Mouse (Mus musculus) embryonic facial prominence, embryonic 14.5 days (tissue): ENCODE data around the gene Spc25. TPM values are rescaled to one million over a fixed set of nuclear protein-coding genes. Genes with fewer than 3 reads are reported as not detected.

Experiments
- ATAC-seq: fragments of 200-750 bp; cut with Nextera tagmentation; 2 replicates; pipeline ENCODE4 v1.8.0; 2017; ENCODE audit warnings: low read depth, moderate number of reproducible peaks, moderate TSS enrichment
- DNase-seq: peaks from one replicate; pipeline ENCODE4 v3.0.0-alpha.2; 2015; ENCODE audit warnings: low spot score
- H3K27ac ChIP-seq: fragments of 300-500 bp; sonication (generic); replicated peaks from 2 replicates; pipeline ENCODE4 v1.5.1; 2014; ENCODE audit warnings: low read depth, mild to moderate bottlenecking, low read length, moderate library complexity
- H3K27me3 ChIP-seq: fragments of 300-500 bp; sonication (generic); replicated peaks from 2 replicates; pipeline ENCODE4 v1.6.1; 2014; ENCODE audit warnings: low read length; ENCODE audit not compliant: control insufficient read depth, insufficient read depth
- H3K36me3 ChIP-seq: fragments of 300-500 bp; sonication (generic); 2 replicates; pipeline ENCODE4 v1.6.1; 2014; ENCODE audit warnings: low read length, mixed read lengths; ENCODE audit not compliant: control insufficient read depth, insufficient read depth
- H3K4me1 ChIP-seq: fragments of 300-500 bp; sonication (generic); 2 replicates; pipeline ENCODE4 v1.6.1; 2014; ENCODE audit warnings: antibody characterized with exemption, low read length; ENCODE audit not compliant: control insufficient read depth, insufficient read depth
- H3K4me2 ChIP-seq: fragments of 300-500 bp; sonication (generic); 2 replicates; pipeline ENCODE4 v1.6.1; 2014; ENCODE audit warnings: low read depth, mild to moderate bottlenecking, low read length, moderate library complexity, mixed read lengths
- H3K4me3 ChIP-seq: fragments of 300-500 bp; sonication (generic); 2 replicates; pipeline ENCODE4 v1.5.1; 2014; ENCODE audit warnings: low read depth, mild to moderate bottlenecking, low read length
- H3K9ac ChIP-seq: fragments of 300-500 bp; sonication (generic); 2 replicates; pipeline ENCODE4 v1.6.1; 2014; ENCODE audit warnings: low read depth, mild to moderate bottlenecking, low read length, moderate library complexity, mixed read lengths
- H3K9me3 ChIP-seq: fragments of 300-500 bp; sonication (generic); 2 replicates; pipeline ENCODE4 v1.6.1; 2016; ENCODE audit warnings: low read length; ENCODE audit not compliant: control insufficient read depth
- WGBS: fragments of 180-500 bp; shearing (Covaris S2); extraction: QIAGEN DNeasy Blood & Tissue Kit; methylation state at CpG from one replicate; pipeline ENCODE4 v1.1.7; 2014; 5-methylcytosine and 5-hydroxymethylcytosine counted together
- polyA plus RNA-seq: library from polyadenylated mRNA; unstranded; fragments of >200 nt; fragmentation: Nextera tagmentation; extraction: Ambion mirVana; gene quantifications from 2 replicates; pipeline ENCODE4 v1.2.1, GENCODE M21; 2014

The Spc25 gene
- polyA plus RNA-seq, 1 experiment from 2014 or later = 116 TPM

DNA sequence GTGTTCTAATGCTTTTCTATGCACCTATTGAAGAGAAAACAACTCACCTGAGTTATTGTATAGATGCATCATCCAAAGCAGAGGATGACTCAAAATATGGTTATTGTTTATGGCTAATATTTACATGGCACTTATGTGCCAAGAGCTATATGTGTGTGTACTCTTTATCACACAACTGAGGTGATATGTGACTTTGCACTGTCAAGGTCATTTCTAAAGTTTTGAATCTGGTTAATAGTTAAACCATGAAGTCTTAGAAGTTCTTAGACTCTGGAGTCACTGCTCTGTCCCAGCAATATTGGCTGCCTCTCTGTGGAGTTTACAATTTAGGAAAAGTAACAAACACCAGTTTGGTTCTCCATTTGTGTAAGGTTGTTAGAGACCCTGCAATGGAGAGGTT, 47.1 kb downstream of the Spc25 start:
- no peaks in the 10 kb centered on the region for H3K36me3 ChIP-seq
- H3K4me2 ChIP-seq = no peak overlapping the region
- no peaks in the 10 kb centered on the region for H3K9me3 ChIP-seq
- DNase-seq = no peak
- ATAC-seq = no peak
- no peak overlapping the region for H3K9ac ChIP-seq
- H3K4me3 ChIP-seq = no peak overlapping the region
- H3K27me3 ChIP-seq = no peaks in the 10 kb centered on the region
- H3K4me1 ChIP-seq = no peaks in the 10 kb centered on the region
- H3K27ac ChIP-seq = no peak overlapping the region

DNA sequence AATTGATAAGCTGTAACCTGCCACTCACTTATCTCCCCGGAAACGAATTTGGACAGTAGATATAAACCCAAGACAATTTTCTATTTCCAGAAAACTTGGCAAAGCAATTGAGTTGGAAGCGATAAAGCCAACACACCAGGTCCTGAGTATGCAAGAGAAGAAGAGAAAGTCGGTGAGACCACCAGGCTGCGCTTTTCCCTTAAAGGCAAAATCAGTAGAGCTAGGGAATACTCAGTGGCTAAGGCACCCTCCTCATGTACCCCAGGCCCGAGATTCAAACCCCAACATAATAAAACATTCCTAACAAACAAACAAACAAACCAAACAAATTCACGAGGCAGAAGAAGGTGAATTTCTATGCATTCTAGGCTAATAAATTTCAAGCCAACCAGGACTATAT, 49.7 kb downstream of the Spc25 start:
- Histone ChIP-seq H3K9ac (no peak overlapping the region), H3K4me1 (no peaks in the 10 kb centered on the region), H3K27ac (no peak overlapping the region), H3K4me3 (no peak overlapping the region), H3K4me2 (no peak overlapping the region), H3K9me3 (no peaks in the 10 kb centered on the region), H3K36me3 (no peaks in the 10 kb centered on the region), H3K27me3 (no peaks in the 10 kb centered on the region)
- 66% methylated on average over 7 of the region's 7 CpGs for WGBS
- ATAC-seq = no peak
- no peak for DNase-seq

DNA sequence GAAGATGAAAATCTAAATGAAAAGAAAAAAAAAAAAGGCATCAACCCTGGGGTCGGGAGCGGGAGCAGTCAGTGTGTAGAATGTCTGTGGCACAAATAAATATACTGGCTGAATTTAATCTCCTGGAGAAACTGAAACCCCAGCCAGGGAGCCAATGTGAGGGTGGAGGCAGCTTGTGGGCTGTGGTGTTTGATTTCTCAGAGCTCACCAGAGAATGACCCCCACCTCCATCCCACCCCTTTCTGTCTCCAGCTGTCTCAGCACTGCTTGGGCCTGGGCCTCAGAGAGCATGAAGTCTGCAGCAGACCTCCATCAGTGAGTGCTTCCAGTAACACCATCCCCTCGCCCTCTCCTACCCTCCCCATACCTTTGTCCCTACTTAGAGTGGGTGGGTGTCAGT, 50.1 kb downstream of the Spc25 start:
- H3K36me3 ChIP-seq = no peaks in the 10 kb centered on the region
- H3K9me3 ChIP-seq = no peaks in the 10 kb centered on the region
- H3K27me3 ChIP-seq = no peaks in the 10 kb centered on the region
- ATAC-seq = peak; percentile 85
- peak; percentile 74 for DNase-seq
- no peaks in the 10 kb centered on the region for H3K4me1 ChIP-seq
- no peak overlapping the region for H3K4me2 ChIP-seq
- H3K9ac ChIP-seq = no peak overlapping the region
- no peak overlapping the region for H3K27ac ChIP-seq
- 40% methylated on average over 3 of the region's 3 CpGs for WGBS
- H3K4me3 ChIP-seq = no peak overlapping the region

DNA sequence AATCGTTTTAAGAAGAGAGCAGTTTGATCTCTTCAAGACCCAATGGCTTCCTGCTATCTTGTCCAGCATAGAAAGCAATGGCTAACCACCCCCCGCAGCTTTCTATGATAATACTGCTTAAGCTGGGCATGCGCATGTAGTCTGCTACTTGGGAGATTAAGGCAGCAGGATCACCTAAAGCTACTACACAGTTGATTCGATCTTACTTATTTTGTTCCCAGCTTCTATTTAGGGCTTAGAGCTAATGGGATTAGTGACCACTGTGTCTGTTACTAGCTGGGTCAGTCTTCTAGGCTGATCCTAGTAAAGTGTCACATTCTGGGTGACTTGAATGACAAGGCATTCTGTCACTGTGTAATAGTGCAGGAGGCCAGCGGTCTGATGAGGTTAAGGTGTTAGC, 55.2 kb downstream of the Spc25 start:
- Histone ChIP-seq H3K27me3 (no peaks in the 10 kb centered on the region), H3K4me3 (no peak overlapping the region), H3K36me3 (no peaks in the 10 kb centered on the region), H3K27ac (no peak overlapping the region), H3K4me1 (no peaks in the 10 kb centered on the region), H3K9me3 (no peaks in the 10 kb centered on the region), H3K4me2 (no peak overlapping the region), H3K9ac (no peak overlapping the region)
- no peak for DNase-seq
- WGBS = 50% methylated on average over 5 of the region's 5 CpGs
- ATAC-seq = no peak

DNA sequence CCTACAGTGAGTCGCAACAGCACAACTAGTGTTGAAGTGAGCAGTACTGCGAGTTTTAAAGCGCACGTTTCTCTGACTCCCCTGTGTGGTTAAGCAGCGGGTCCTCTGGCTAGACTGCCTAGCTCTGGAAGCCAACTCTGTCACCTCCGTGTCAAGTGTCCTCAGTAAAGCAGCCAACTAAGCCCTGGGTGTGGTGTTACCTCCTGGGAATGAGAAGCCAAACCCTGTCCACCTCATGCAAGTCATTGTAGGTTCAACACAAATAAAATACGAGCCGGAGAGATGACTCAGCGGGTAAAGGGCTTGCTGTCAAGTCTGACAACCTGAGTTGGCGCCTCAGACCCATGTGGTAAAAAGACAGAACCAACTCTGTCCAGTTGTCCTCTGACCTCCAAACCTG, 56.8 kb downstream of the Spc25 start:
- ATAC-seq (no peak), DNase-seq (no peak)
- no peak overlapping the region for H3K4me2 ChIP-seq
- H3K36me3 ChIP-seq = no peaks in the 10 kb centered on the region
- 89% methylated on average over 10 of the region's 10 CpGs for WGBS
- H3K4me3 ChIP-seq = no peak overlapping the region
- H3K27ac ChIP-seq = no peak overlapping the region
- no peak overlapping the region for H3K9ac ChIP-seq
- no peaks in the 10 kb centered on the region for H3K9me3 ChIP-seq
- no peaks in the 10 kb centered on the region for H3K27me3 ChIP-seq
- no peaks in the 10 kb centered on the region for H3K4me1 ChIP-seq

DNA sequence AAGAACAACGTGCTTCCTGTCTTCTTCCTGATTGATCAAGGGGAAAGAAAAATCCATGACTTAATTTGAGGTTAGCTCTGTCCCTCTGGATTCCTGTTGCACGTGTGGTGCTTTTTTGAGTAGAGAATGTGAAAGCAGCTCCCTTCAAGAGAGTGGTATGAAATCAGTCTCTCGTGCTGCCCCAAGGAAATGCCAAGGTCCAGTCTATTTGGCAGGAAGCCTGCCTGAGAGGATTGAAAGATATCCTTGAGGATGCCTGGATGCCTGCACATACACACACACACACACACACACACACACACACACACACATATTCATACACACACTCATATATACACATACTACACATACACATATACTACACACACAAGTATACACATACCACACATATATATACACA, 57.3 kb downstream of the Spc25 start:
- Histone ChIP-seq H3K4me1 (no peaks in the 10 kb centered on the region), H3K9ac (no peak overlapping the region), H3K27me3 (no peaks in the 10 kb centered on the region), H3K4me2 (no peak overlapping the region), H3K9me3 (no peaks in the 10 kb centered on the region), H3K27ac (no peak overlapping the region), H3K4me3 (no peak overlapping the region), H3K36me3 (no peaks in the 10 kb centered on the region)
- 61% methylated on average over 3 of the region's 3 CpGs for WGBS
- DNase-seq (no peak), ATAC-seq (no peak)

Other genes starting within 250 kb of the Spc25 start
- 1.6 and 1.9 TPM in 2 replicates for gene Nostrin, start 70.4 kb downstream of the Spc25 start, polyA plus RNA-seq
- not detected in 2 replicates for gene G6pc2, start 4.9 kb upstream of the Spc25 start, polyA plus RNA-seq
- gene Abcb11, start 136.4 kb upstream of the Spc25 start, polyA plus RNA-seq = not detected in 2 replicates
- gene Dhrs9, start 174.3 kb upstream of the Spc25 start, polyA plus RNA-seq = 0.08 TPM in 1 of 2 replicates, not detected in the other